Mouse (Mus musculus) heart, postnatal 0 days (tissue): ENCODE measurements at regions not wholly inside any gene's neighbourhood (a gene's known extent, or its start where the extent isn't known, plus 50 kb on each side); places are given as distances from the start of the nearest gene placed in this dataset.

ENCODE experiments used
- CTCF ChIP-seq: IDR thresholded peaks from 2 replicates; pipeline ENCODE4 v1.5.1; 2016; ENCODE audit warnings: antibody characterized with exemption, control low read depth, low read depth
- EP300 ChIP-seq: IDR thresholded peaks from 2 replicates; pipeline ENCODE4 v1.6.1; 2016; ENCODE audit warnings: antibody characterized with exemption, low read depth

GRCm38 (mm10) chr6:116854029-116854428, 137.3 kb upstream of the Tmem72 start:
- no peak for TF ChIP-seq CTCF
- no peak for TF ChIP-seq EP300
